Mouse (Mus musculus): Measurements from ENCODE around the gene Hal.

The Hal gene

DNA sequence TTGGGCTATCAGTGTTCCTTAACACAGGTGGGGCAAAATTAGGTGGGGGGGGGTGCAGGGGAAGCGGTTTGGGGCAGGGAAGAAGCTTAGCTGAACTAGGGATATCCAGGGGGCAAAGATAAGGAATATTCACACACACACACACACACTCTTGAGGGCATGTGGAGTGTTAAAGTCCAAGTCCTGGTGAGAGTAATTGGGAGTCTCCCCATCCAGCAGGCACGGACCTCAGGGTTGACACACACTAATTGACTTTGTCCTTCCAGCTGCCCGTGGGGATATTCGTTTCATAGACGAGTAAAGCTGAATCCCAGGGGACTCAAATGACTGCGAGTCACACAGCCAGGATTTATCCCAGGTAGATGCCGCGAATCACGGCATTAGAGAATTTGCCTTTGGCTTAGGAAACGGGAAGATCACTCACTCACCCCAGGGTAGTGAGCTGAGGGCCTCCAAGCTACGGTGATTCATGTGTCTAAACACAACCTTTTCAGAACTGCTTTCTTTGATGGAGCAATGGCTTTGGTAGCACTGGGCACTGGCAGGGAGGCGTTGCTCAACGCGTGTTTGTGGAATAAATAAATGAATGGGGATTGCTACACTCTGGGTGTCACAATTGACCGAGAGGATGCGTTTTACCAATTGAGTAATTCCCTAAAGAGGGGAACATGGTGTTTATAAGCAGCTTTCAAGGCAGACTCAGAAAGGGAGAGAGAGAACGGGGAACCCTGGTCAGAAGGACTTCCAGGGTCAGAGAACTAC, at the start of gene Hal:
TSS of gene Hal (plus strand) at position 703 of the 762 bp plus-strand sequence.
- DNase-seq, result no peak

DNA sequence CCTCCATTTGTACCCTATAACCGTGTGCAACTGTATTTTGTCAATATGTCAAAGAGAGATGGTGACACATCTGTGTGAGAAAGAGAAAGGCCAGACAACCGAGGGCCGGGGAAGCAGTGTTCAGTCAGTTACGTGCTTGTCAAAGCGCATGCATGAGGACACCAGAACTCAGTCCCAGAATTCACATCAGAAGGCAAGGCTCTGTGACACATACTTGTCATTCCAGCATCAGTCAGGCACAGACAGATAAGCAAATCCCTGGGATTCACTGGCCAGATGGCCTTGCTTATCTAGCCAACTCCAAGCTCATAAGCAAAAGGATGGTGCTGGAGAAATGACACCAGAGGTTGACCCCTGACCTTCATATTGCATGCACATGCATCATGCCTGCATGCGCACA, 47.1 kb upstream of the Hal start:
- no peak for DNase-seq

DNA sequence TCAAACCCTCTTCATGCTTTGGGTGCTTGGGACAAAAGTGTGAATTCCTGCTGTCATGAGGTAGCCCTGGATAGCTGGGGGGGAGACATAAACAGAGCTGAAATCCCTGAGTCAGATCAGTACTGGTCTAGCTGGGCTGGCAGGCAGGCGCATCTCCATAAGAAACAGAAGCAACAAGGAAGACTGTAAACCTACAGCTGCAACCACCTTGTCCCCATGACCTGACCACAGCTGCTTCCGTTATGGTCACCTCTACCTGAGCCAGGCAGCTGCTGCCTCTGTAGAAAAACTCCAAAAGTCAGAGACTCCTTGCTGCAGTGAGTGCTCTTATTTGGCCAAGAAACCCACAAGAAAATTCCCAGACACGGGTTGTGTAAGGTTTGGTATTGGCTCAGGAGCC, 46.4 kb upstream of the Hal start:
- DNase-seq, result no peak

DNA sequence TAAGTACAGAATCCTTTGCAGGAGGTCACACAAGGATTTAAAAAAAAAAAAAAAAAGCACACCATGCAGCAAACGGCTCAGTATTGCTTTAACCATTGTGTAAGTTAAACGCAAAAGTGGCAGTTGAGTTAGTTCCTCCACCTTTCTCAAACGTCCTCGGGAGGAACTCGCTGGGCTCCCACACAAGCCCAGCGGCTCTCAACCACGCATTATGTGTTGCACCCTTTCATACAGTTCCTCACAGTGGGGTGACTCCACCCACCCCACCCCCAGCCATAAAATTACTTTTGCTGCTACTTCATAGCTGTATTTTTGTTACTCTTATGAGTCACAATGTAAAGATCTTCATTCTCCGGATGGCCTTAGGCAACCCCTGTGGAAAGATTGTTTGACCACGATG, 44.2 kb upstream of the Hal start:
- no peak for DNase-seq

DNA sequence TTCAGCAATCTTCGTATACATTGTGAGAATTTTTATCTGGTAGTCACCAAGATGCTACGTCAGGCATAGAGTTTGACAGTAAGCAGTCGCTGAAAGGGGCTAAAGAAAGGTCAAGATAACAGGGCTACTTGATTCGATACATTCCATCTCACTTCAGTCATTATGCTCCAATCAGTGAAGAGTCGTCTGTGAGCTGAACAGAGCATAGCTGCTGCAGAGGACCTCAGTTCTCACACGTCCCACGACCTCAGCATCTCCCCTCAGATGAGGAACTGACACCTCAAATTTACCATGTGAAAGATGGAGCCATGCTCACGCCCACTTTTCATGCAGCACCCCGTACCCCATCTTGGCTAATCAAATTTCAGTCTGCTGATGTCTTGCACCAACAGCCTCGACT, 41.2 kb upstream of the Hal start:
- DNase-seq, result no peak

DNA sequence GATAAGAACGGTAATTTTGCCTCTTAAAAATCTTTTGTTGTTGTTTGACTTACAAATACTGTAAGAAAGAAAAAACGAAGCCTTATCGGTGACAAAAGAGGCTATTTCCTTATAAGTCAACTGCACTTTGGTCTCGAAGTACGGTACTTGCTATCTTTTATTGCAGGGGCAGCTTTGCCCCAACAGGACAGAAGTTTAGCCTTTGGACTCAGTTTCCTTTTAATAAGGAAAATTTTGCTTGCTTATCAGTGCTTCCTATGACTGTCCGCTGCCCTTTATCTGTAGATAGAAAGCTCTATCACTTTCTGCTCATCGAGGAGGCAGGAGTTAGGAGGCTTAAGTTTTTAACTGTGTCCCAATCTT, 33.9 kb upstream of the Hal start:
- no peak for DNase-seq

DNA sequence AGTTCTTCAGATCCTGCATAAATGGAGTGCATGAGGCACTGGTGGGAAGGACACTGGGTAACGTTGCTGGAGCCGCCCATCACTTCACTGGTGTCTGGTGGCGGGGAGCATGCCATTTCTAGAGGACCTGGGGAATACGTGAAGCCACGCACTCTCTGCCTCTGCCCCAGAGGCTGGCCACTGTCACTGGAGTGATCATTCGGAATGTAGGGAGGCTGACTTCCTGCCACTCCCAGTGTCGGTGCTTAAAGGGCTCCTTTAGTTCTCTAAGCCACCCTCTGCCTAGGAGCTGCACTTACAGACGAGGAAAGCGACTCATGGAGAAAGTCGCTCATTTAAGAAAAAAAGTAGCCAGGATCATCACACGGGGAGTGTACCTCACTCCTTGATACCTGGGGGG, 28.5 kb upstream of the Hal start:
- no peak for DNase-seq

DNA sequence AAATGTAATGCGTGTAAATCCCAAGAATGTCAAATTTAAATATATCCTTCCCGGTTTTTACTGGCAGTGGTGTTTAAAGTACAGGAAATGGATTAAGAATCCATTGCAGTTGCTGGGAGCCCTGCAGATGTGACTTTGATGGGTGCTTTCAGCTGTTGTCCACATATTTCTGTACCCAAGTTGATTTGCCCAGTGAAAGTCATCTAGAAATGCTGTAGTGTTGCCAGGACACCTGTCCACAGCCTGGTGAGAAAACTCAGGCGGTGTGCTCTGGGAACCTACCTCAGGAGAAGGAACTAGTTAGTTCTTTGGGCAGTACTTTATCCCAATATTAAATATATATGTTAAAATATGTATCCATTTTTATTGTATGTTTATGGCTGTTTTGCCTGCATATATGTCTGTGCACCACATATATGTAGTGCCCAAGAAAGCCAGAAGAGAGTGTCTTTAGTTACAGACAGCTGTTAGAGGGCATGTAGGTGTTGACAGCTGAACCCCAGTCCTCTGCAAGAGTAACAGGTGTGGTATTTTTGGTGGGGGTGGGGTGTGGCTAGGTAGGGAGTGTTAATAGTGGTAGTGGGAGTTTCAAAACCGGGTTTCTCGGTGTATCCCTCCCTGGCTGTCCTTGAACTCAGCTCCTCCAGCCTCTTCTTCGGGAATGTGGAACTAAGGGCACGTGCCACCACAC, 25.7 kb upstream of the Hal start:
- no peak for DNase-seq

DNA sequence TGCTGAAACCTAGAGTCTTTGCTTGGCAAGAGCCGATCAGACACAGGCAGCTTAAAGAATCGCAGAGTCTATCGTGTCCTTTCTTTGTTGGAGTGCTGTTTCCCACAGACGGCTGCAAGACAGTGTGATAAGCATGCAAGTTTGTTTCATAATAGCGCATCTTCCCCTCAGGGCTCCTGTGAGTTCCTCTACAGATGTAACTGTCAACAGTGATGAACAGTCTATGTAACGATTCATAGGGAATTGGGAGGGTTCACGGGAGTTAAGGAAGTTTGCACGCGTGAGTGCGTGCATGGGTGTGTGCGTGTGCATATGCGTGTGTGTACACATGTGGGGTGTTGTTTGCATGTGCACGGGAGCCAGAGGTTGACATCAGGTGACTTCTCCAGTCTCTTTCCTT, 25.0 kb upstream of the Hal start:
- DNase-seq, result no peak

DNA sequence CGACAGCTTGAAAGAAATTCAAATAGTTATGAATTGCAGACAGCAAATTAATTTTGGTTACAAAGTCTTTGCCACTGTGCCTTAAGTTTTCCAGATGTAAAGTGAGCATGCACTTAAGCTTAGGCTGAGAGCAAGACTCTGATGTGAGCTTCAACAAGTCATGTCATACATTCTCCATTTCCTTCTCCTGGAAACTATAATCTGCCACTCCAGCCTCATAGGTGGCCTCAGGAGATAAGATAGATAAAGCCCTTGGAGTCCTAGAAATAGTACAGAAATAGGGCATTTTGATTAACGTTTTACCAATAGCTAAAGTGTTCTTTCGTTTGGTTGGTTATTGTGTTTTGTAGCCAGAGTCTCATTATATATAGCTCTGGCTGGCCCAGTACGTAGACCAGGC, 21.3 kb upstream of the Hal start:
- no peak for DNase-seq

DNA sequence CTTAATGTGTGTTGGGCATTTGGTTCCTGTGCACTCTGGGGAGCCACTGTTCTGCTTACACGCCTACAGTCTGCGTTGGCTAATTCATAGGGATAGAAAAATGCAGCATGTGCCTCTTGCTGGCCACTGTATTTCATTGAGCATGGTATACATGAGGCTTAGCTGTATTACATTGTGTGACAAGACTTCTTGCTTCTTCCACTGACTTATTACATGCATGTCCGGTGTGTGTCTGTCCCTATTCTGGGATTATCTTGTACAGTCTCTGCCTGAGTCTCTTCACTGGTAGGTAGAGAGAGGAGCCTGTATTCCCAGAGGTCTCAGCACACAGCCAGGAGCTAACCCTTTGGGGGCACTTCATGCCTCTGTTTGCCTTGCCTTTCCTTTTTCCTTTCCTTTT, 20.8 kb upstream of the Hal start:
- no peak for DNase-seq

DNA sequence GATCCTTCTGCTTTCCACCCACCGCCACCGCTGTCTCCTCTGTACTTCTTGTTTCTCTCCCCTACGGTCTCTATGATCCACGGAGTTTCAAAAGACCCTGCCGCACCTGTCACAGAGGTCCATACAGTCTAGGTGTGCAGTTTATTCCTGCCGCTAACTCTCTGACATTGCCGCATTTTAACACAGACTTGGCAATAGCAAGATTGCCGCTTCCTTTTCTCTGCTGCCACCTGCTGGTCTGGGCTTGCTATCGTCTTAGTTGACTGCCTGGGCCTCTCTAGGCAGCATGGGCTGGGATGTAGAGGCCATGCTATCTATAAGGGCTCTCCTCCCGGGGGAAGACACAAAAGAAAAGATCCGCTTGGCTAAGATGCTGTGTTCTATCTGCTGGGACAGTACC, 17.2 kb upstream of the Hal start:
- peak; percentile 85 to 90 for DNase-seq

DNA sequence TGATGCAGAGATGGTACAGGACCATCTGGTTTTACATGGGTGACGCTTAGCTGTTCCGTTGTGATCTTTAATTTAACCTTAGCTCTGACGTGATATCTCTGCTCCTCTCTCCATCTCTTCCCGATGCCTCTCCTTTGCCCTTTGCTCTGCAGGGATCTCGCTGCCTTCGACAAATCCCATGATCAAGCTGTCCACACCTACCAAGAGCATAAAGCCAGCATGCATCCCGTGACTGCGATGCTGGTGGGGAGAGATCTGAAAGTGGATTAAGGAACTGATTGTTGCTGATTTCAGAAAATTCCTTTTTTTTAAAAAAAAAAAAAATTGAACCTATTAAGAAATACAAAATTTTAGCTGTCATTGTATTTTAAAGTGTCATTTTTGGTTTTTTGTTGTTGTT, 4.1 kb upstream of the Hal start:
- no peak for DNase-seq

DNA sequence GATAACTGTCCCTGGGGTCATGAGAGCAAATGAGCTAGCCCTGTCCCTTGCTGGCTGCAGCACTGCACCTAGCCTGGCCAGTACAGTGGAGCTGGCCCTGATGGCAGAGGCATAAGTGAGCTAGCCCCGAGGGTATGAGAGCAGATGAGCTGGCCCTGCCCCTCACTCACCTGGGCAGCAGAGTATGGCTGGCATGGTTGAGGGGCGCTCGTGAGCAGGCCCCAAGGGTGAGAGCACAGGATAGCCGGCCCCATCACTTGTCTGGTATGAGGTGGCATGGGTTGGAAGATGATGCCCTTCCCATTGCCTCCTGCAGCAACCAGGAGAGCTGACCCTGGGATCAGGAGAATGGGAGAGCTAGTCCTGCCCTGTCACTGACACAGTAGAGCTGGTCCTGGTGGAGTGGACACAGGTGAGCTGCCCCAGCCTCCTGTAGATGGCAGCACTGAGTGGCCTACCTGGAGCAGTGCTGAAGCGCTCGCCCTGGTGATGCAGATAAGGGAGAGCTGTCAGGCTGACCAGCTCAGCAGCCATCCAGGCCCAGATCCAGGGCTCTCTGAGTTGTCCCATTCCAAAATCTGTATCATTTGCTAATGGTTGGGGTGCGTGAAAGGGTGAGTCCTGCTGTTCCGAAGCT, 3.4 kb upstream of the Hal start:
- peak; percentile 65 to 71 for DNase-seq

DNA sequence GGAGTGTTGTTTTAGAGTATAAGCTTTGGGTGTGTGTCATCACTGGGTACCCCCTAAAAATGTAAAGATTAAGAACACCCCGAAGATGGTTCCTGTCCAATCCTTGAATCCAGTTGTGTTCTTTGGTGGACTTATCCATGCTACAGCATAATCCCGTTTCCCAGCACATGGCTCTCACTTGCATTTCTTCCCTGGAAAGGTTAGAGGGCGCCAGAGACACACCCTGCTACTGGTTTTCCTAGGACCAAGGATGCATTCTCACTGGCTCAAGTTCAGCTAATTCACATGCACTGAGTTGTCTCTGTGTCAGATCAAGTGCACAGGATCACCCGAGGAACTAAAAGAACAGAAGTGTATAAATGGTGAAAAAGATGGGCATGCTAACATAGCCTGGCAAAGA, 1.9 kb upstream of the Hal start:
- peak; percentile 23 to 45 for DNase-seq

DNA sequence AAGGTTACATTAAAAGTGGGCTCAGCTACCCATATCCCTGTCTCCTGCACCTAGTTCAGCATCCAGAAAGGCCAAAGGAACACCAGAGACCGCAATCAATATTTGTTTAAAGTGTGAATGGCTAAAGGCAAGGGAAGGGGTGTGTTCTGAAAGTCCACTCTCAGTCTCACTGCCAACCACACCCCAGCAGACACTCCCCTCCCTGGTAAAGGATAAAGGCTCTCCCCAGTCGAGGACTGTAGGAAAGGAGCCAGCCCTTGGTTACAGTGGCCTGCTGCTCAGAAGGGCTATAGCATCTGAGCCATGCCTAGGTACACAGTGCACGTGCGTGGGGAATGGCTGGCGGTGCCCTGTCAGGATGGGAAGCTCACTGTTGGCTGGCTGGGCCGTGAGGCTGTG, 259 bp downstream of the Hal start:
- DNase-seq, result no peak

DNA sequence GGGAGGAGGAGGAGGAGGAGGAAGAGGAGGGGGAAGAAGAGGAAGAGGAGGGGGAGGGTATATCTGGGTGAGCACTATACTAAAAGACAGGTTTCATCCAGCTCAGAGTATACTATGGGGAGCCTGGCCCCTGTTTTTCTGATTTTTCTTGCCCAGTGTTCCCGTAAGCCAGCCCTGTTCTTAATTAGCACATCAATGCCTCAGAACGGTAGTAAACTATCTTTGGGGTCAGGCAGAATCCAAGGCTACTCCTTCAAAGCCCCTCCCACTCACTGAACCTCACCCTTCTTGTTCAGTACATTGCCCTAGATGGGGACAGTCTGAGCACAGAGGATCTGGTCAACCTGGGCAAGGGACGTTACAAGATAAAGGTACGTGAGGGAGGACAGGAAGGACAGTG, 1.9 kb downstream of the Hal start:
- DNase-seq, result no peak

DNA sequence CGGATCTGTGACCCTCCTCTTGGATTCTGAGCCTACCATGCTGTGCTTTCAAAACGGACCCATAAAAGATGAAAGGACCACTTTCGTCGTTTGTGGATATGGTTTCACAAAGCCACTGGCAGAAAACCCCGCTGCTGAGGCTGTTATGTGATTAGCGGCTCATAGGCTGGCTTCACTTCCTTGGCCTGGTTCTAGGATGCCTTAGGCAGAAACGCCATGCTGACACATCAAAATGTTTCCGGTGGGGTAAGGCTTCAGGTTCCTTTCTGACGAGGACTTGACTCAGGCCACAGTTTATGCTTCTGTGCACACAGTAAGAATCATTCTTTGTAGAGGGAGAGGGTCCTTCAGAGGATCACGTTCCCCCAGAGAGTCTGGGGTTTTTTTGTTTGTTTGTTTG, 12.3 kb downstream of the Hal start:
- DNase-seq, result no peak

DNA sequence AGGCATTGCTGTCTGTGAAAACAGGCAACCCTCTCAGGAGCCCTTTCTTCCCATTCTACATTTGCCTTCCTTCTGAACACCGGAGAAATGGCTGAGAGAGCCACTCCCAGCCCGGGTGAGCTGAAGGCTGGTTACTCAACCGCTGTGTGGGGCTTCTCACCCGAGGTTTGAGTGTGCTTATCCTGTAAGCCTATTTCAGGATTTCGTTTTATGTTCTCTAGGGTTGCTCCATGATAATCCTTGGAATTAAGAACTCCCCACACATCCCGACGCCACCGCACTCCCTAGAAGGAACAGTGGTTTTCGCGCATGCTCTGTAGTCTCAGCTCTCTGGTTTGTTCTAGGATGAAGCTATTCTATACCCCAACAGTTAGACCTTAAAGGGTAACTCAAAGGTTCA, 12.8 kb downstream of the Hal start:
- DNase-seq, result no peak

DNA sequence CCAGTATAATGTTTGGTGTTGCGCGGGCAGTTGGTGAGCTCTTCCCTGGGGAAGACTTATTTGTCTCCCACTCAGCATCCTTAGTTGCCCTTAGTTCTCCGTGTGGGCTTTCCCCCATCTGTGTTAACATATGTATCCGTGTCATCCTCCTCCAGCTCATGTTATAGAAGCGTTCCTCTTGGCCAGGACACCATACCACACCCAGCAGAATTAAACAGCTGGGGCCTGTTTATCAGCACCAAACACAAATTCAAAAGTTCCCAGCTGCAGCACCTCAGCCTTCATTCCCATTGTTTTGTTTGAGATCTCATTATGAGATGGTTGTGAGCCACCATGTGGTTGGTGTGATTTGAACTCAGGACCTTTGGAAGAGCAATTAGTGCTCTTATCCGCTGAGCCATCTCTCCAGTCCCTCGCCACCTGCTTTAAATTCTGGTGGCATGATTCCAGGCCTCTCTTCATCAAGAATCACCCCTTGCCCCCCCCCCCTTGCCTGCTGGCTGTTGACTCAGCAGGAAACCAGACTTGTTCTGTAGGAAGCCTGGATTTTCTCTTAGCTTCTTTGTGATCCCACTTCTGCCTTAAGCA, 19.9 kb downstream of the Hal start:
- no peak for DNase-seq

DNA sequence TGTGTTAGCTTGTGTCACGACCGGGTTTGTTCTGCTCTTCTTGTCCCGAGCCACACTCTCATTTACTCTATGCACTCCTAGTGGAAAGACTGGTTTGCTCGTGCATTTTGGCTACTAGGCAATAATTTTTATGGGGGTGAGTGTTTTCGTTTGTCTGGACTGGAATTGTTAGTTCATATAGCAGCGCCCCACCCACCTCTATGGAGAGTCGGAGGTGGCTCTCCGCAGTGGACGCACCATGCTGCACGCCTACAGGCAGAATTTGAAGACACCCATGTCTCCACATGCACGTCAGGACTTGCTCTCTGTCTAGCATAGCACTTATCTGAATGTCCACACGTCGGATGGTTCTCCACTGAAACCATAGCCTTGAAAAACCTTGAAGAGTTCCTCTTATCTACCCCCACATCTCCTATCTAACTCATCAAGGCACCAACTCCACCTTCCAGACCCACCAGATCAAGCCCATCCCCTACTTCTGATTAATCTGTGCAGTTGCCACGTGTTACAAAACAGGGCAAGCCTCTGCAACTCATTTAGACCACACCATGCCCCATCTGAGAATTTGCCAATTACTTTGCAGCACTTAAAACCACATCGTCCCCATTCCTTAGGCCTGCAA, 21.1 kb downstream of the Hal start:
- DNase-seq, result no peak

DNA sequence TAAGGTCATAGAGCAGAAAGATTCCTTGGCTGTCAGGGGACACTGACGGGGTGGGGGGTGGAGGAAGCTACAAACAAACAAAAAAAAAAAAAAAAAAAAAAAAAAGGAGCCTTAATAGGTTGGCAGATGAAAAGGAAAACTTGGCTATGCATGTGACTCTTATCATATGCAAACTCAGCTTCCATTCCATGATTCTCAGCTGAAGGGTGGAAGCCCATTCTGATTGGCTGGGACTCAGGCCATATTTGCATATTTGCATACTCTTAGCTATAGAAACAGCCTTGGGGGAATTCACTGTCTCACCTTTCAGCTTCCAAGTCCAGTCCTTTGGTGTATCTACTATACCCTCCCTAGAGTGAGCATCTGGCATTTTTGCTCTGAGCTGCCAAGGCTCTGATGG, 26.9 kb downstream of the Hal start:
- no peak for DNase-seq

DNA sequence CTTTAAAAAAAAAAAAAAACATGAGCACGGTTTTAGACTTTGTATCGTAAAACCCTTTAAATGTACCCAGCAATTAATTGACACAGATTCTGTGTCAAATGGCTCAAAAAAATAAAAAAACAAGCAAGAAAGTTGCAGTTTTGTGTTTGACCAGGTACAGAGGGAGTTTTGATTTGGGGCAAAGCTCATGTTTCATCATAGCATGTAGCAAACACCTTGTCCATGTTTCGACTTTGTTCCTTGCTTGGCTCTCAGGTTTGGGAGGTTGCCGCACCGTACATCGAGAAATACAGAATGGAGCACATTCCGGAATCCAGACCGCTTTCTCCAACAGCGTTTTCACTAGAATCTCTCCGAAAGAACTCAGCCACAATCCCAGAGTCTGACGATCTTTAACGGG, 27.4 kb downstream of the Hal start:
- no peak for DNase-seq

DNA sequence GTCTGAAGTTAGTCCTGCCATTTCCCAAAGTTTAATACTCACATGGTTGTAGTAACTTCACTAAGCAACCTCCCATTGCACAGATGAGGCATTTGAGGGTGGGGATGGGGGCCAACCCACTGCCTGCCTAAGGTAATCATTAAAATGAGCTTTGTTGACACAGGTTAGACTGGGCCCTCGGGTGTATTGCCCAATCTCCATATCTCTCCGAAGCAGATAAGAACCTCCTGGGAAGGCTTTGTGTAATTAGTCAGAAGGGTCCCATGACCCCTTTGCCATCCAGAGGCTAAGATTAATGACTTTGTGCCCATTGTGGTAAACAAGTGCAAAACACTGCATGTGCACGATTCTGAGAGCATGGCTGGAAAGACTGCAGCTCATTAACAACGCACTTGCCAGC, 29.2 kb downstream of the Hal start:
- no peak for DNase-seq

Measured in kidney, postnatal 25 days (tissue).